Mouse (Mus musculus): ENCODE results near the gene Anapc7. TPM values are rescaled to one million over a fixed set of nuclear protein-coding genes. Genes with fewer than 3 reads are reported as not detected.

Anapc7 gene
- not detected in 2 replicates for polyA plus RNA-seq (2012; ENCODE audit: insufficient read depth, insufficient read length, low replicate concordance, missing spikeins)

DNA sequence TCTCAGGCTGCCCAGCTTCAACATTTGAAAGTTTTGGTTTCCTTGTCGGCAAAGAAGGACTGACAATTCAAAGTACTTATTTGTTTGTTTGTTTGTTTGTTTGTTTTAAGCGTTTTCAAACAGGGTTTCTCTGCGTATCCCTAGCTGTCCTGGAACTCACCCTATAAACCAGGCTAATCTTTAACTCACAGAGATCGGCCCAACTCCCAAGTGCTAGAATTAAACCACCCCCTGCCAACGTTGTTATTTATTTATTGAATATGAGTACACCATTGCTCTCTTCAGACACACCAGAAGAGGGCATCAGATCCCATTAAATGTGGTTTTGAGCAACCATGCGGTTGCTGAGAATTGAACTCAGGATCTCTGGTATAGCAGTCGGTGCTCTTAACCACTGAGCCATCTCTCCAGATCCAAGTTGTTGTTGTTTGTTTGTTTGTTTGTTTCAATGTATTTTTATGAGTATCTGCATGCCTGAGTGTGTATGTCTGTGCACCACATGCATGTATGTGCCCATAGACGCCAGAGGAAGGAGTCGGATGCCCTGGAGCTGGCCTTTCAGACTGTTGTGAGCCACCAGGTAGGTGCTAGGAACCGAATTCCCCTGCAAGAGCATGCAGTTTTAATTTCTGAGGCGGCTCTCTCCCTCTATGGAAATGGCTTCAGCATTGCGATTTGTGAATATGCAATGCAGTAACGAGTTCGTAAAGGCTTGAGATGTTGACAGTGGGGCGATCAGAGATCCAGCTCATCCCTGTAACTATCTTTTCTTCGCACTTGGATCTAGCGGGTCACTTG, at the start of gene Anapc7:
TSS of gene Anapc7 (plus strand) at position 423 of the 798 bp plus-strand sequence.
- peak within 1 kb of the TSS; percentile 86 for H3K27ac ChIP-seq (ENCODE audit: insufficient read depth, low read depth, low read length)
- 18% methylated on average over 17 of the region's 17 CpGs for WGBS

DNA sequence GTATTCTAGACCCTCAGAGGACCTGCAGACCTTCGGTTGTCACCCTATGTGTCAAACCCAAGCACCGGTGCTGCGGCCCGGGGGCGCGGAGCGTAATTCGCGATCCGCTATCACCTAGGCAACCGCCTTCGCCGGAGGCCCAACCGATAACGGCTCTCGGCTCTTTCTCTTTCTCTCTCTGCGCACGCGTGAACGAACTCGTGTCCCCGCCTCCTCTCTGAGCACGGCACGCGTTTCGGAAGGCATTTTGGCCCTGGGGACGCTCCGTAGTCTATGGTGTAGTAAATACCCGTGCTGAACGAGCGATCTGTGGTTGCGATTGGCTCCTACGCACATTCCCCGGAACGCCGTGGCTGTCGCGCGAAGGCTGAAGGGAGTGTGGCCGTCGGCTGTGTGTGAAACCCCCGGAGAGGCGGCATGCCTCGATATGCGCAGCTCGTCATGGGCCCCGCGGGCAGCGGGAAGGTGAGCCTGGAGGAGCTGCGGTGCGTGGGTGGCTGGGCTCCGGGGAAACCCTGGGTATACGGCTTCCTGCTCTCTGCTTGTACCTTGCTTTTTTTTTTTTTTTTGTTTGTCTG, 49.2 kb upstream of the Anapc7 start, which contains the start of gene Fam216a:
TSS of gene Fam216a (minus strand) at position 173 of the 578 bp plus-strand sequence.
- WGBS = under 1% methylated on average over 53 of the region's 53 CpGs
- H3K4me1 ChIP-seq (ENCODE audit: control insufficient read depth, insufficient read depth, low read length) = peaks cover 2% of the 10 kb centered on the region; the same call in 1 of the 2 replicates
- peak within 1 kb of the TSS; percentile 79 for H3K27ac ChIP-seq (ENCODE audit: insufficient read depth, low read depth, low read length)
- H3K4me3 ChIP-seq (ENCODE audit: insufficient read depth, low read depth, low read length) = peak within 1 kb of the TSS; percentile 92
- TF ChIP-seq POLR2A (IDR thresholded peaks at IDR 0.05; ENCODE audit: insufficient read depth, low read depth, low read length) (peak; percentile 57; the same call in 1 of the 2 replicates), CTCF (IDR thresholded peaks at IDR 0.05; ENCODE audit: insufficient read depth, low read depth, low read length) (no peak)

More for the DNA sequence above, at the start of gene Anapc7:
- Histone ChIP-seq H3K4me3 (ENCODE audit: insufficient read depth, low read depth, low read length) (peak within 1 kb of the TSS; percentile 95), H3K4me1 (ENCODE audit: control insufficient read depth, insufficient read depth, low read length) (peaks cover 5% of the 10 kb centered on the region)
- no peak for TF ChIP-seq CTCF (IDR thresholded peaks at IDR 0.05; ENCODE audit: insufficient read depth, low read depth, low read length)
- no peak for TF ChIP-seq POLR2A (IDR thresholded peaks at IDR 0.05; ENCODE audit: insufficient read depth, low read depth, low read length)

DNA sequence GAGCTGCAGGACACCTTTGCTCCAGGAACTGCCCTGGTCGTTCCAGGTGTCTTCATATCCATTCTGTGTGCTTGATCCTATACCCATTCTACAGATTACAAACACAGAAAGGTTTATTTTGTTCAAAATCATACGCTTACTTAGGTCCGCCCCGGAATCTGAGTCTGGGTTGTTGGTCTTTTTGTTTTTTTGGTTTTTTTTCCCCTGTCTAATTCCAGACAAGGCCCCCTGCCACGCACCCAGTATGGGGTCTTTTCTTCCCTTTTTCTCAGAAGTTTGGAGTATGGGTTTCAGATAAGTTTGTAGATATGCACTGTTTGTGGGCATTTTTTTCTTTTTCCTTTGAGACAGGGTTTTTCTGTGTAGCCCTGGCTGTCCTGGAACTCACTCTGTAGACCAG, 48.6 kb upstream of the Anapc7 start:
- peak overlapping the region; percentile 92 for H3K4me3 ChIP-seq (ENCODE audit: insufficient read depth, low read depth, low read length)
- no peak overlapping the region for H3K27ac ChIP-seq (ENCODE audit: insufficient read depth, low read depth, low read length)
- peaks cover 2% of the 10 kb centered on the region; the same call in 1 of the 2 replicates for H3K4me1 ChIP-seq (ENCODE audit: control insufficient read depth, insufficient read depth, low read length)
- 4% methylated on average over 5 of the region's 5 CpGs for WGBS
- no peak for TF ChIP-seq CTCF (IDR thresholded peaks at IDR 0.05; ENCODE audit: insufficient read depth, low read depth, low read length)
- TF ChIP-seq POLR2A (IDR thresholded peaks at IDR 0.05; ENCODE audit: insufficient read depth, low read depth, low read length) = no peak

DNA sequence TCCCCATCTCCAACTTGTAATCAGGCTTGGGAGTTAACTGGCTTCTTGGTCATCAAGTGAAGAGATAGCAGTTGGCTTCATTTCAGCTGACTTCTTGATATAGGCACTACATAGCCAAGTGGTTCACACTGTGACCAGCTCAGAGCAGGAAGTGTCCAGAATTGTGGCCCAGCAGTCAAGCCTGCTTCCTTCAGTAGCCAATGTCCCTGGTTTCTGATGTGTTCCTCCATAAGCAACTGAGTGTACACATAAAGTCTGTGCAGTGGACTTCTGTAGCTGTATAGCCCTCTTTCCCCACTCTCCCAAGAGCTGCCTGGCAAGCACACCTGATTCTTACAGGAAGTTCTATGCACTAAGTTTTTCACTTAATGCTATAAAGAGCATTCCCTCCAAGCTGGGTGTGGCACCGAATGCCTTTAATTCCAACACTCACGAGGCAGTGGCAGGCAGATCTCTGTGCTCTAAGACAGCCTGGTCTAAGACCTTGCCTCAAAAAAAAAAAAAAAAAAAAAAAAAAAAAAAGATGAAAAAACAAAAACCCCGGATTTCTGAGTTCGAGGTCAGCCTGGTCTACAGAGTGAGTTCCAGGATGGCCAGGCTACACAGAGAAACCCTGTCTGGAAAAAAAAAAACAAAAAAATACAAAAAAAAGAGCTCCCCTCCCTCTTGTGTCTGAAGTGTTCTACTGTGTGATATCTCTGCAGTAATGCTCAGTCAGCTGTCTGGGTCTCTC, 44.2 kb upstream of the Anapc7 start:
- WGBS = 92% methylated on average over 4 of the region's 4 CpGs
- Histone ChIP-seq H3K27ac (ENCODE audit: insufficient read depth, low read depth, low read length) (no peak overlapping the region), H3K4me3 (ENCODE audit: insufficient read depth, low read depth, low read length) (no peak overlapping the region), H3K4me1 (ENCODE audit: control insufficient read depth, insufficient read depth, low read length) (no peaks in the 10 kb centered on the region; the same call in 1 of the 2 replicates)
- no peak for TF ChIP-seq CTCF (IDR thresholded peaks at IDR 0.05; ENCODE audit: insufficient read depth, low read depth, low read length)
- TF ChIP-seq POLR2A (IDR thresholded peaks at IDR 0.05; ENCODE audit: insufficient read depth, low read depth, low read length) = no peak

DNA sequence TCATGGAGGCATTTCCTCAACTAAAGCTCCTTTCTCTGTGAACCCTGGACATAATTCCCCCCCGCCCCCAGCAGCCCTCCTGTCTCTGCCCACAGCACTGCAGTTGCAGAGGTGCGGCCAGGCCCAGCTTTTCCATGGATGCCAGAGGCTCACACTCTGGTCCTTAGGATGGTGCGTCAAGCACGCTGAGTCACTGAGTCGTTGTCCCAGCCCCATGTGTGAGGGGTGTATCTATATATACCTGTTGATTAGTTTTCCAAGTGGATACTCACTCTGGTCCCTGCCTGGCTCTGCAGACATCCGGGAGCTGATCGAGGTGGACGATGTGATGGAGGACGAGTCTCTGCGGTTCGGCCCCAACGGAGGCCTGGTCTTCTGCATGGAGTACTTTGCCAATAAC, 43.3 kb upstream of the Anapc7 start:
- no peak overlapping the region for H3K27ac ChIP-seq (ENCODE audit: insufficient read depth, low read depth, low read length)
- no peak overlapping the region for H3K4me3 ChIP-seq (ENCODE audit: insufficient read depth, low read depth, low read length)
- H3K4me1 ChIP-seq (ENCODE audit: control insufficient read depth, insufficient read depth, low read length) = no peaks in the 10 kb centered on the region; the same call in 1 of the 2 replicates
- TF ChIP-seq POLR2A (IDR thresholded peaks at IDR 0.05; ENCODE audit: insufficient read depth, low read depth, low read length) = no peak
- no peak for TF ChIP-seq CTCF (IDR thresholded peaks at IDR 0.05; ENCODE audit: insufficient read depth, low read depth, low read length)
- WGBS = 94% methylated on average over 12 of the region's 12 CpGs

DNA sequence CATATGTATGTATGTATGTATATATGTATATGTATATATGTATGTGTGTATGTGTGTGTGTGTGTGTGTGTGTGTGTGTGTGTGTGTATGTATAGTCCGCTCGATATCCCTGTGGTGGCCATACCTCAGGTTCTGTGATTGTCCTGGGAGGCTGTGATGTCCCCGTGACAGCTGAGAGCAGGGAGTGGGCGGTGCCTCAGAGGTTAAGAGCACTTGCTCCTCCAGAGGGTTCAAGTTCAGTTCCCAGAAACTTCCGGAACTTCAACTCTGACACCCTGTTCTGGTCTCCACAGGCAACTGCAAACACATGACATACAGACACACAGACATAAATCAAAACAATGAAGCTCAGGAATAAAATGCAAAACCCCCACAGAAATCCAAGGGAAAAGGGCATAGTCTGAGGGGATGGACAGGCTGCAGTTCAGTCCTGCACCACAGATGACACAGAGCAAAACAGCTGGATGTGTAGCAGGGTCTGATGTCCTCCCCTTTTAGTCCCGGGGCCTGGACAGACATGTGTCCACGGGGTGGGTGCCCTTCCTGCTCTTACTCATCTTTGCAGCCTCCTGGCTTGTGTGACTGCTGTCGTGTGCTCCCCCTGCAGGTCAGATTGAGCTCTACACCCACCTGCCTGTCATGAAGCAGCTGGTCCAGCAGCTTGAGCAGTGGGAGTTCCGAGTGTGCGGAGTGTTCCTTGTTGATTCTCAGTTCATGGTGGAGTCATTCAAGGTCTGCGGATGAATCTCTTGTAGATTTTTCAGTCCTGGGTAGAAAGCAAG, 41.9 kb upstream of the Anapc7 start:
- WGBS = 49% methylated on average over 11 of the region's 11 CpGs
- H3K4me1 ChIP-seq (ENCODE audit: control insufficient read depth, insufficient read depth, low read length) = no peaks in the 10 kb centered on the region
- TF ChIP-seq CTCF (IDR thresholded peaks at IDR 0.05; ENCODE audit: insufficient read depth, low read depth, low read length) = peak; percentile 71
- TF ChIP-seq POLR2A (IDR thresholded peaks at IDR 0.05; ENCODE audit: insufficient read depth, low read depth, low read length) = no peak
- no peak overlapping the region for H3K27ac ChIP-seq (ENCODE audit: insufficient read depth, low read depth, low read length)
- H3K4me3 ChIP-seq (ENCODE audit: insufficient read depth, low read depth, low read length) = no peak overlapping the region

DNA sequence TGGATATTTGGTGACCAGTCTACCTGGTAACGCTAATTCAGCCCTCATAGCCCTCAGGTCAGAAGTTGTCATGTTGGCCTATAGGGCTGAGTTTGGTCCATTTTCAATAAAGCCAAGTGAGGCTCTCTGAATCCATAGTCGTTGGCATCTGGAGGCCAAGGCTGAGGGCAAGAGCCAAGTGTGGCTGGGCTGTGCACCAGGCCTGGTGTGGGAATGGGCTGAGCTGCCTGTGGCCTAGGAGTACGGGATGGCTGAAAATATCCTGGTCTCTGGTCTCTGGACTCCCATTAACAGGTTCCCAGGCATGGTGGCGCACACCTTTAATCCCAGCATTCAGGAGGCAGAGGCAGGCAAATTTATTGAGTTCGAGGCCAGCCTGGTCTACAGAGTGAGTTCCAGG, 31.5 kb upstream of the Anapc7 start:
- 91% methylated on average over 5 of the region's 5 CpGs for WGBS
- no peak for TF ChIP-seq POLR2A (IDR thresholded peaks at IDR 0.05; ENCODE audit: insufficient read depth, low read depth, low read length)
- TF ChIP-seq CTCF (IDR thresholded peaks at IDR 0.05; ENCODE audit: insufficient read depth, low read depth, low read length) = no peak

DNA sequence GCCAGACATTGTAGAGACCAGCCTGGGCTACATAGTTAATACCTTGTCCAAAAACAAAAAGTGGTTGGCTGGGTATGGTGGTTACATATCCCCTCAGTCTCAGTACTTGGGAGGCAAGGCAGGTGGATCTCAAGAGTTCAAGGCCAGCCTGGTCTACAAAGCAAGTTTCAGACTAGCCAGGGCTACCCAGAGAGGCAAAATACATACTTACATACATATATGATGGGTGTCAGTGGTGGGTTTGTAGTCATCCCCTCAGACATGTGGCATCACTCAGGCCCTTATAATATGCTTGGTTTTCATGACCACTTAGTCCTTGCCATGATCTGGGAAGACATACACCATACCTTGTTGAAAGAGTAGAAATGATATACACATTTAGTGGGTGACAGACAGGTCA, 30.8 kb upstream of the Anapc7 start:
- no peak overlapping the region for H3K27ac ChIP-seq (ENCODE audit: insufficient read depth, low read depth, low read length)
- TF ChIP-seq CTCF (IDR thresholded peaks at IDR 0.05; ENCODE audit: insufficient read depth, low read depth, low read length) (no peak), POLR2A (IDR thresholded peaks at IDR 0.05; ENCODE audit: insufficient read depth, low read depth, low read length) (no peak)
- H3K4me3 ChIP-seq (ENCODE audit: insufficient read depth, low read depth, low read length) = no peak overlapping the region
- H3K4me1 ChIP-seq (ENCODE audit: control insufficient read depth, insufficient read depth, low read length) = peaks cover 12% of the 10 kb centered on the region; the same call in 1 of the 2 replicates

More for the DNA sequence above, 31.5 kb upstream of the Anapc7 start:
- Histone ChIP-seq H3K27ac (ENCODE audit: insufficient read depth, low read depth, low read length) (no peak overlapping the region), H3K4me3 (ENCODE audit: insufficient read depth, low read depth, low read length) (no peak overlapping the region), H3K4me1 (ENCODE audit: control insufficient read depth, insufficient read depth, low read length) (peaks cover 9% of the 10 kb centered on the region; the same call in 1 of the 2 replicates)
